Mouse (Mus musculus) spleen, postnatal 36 days (tissue): Measurements from ENCODE around the gene Tnfrsf9.

Experiments used
- DNase-seq, 2 experiments: peaks; one replicate each; pipeline ENCODE4 v3.0.0; 2022; ENCODE audit warnings: low spot score in 2 of 2, mixed read lengths in 1 of 2

Tnfrsf9 gene

GRCm38 (mm10) chr4:150990148-150990547 lies 75.8 kb downstream of the Tnfrsf9 start:
- DNase-seq = no peak
